Mouse (Mus musculus) testis, adult 2 months (tissue): ENCODE data around the gene Ccdc117.

Experiments used
- CTCF ChIP-seq: fragments of 200-500 bp; IDR thresholded peaks from 2 replicates; pipeline ENCODE4 v1.5.1; 2012; ENCODE audit warnings: low read depth, mild to moderate bottlenecking, inconsistent platforms, low read length, moderate library complexity; ENCODE audit not compliant: control insufficient read depth, insufficient read depth, insufficient replicate concordance
- POLR2A ChIP-seq: fragments of 200-500 bp; IDR thresholded peaks from 2 replicates; pipeline ENCODE4 v1.6.1; 2012; ENCODE audit warnings: low read depth, mild to moderate bottlenecking, inconsistent platforms, low read length, moderate library complexity; ENCODE audit not compliant: control insufficient read depth

DNA sequence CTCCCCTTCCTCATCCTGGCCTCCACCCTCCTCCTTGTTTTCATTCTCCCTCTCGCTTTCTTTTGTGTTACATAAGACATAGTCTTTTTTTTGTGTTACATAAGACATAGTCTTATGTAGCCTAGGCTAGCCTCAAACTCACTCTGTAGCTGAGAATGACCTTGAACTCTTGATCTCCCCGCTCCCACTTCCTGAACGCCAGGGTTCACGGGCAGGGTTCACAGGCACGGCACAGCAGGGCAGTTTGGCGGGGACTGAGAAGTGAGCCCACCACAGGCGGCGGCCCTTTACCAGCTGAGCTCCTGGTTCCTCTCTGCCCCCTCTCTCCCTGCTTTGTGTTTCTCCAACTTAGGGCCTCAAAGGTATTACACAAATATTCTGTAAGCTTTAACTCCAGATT, 29.0 kb downstream of the Ccdc117 start:
- TF ChIP-seq CTCF (no peak), POLR2A (no peak)
